In the genomic region with DNA sequence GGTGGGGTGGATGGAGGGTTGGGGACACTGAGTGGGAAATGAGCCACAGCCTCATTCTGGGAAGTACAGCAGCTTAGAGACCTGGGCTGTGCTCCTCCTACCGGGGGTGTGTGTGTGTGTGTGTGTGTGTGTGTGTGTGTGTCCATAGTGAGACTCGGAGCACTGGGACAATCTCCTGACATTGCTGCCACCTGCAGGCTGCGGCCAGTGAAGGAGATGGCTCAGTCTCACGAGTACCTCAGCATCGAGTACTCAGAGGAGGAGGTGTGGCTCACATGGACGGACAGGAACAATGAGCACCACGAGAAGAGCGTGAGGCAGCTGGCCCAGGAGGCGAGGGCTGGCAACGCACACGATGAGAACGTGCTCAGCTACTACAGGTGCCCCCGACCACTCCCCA, we compare ENCODE assay signal across 8 mouse cellular contexts. TPM values are rescaled to one million over a fixed set of nuclear protein-coding genes. Genes with fewer than 3 reads are reported as not detected.
DNase-seq lines count a peak whose midpoint lies in the region; ATAC-seq and TF ChIP-seq lines count a peak whose summit lies in the region.

No protein-coding gene starts in this region.

- H3K27me3 ChIP-seq in intestine, postnatal 0 days (replicated peaks; ENCODE audit: control insufficient read depth, insufficient read depth, low read length), result no peaks in the 10 kb centered on the region

- peak; percentile 20; the same call in 1 of the 2 replicates for ATAC-seq in intestine, postnatal 0 days
- no peak for ATAC-seq in erythroblast, adult 5-6 weeks (replicated peaks; ENCODE audit: low FRiP score, poor library complexity, severe bottlenecking)

- H3K9me3 ChIP-seq in intestine, postnatal 0 days (ENCODE audit: control insufficient read depth), result no peaks in the 10 kb centered on the region

- H3K4me2 ChIP-seq in intestine, postnatal 0 days (replicated peaks; ENCODE audit: low read depth), result no peak overlapping the region

- DNase-seq in adrenal gland, postnatal 14 days, result peak; percentile 58
- no peak for DNase-seq in adrenal gland, postnatal 4 days (ENCODE audit: low spot score in 2 of 2)
- peak; percentile 49 for DNase-seq in ovary, postnatal 14 days (ENCODE audit: low spot score)
- no peak for DNase-seq in ovary, adult 18-20 months (ENCODE audit: low spot score)
- DNase-seq in lung, postnatal 14 days, result peak; percentile 54
- DNase-seq in layer of hippocampus, postnatal 25 days (ENCODE audit: extremely low spot score in 1 of 2, low spot score in 1 of 2), result no peak

- H3K9ac ChIP-seq in intestine, postnatal 0 days (ENCODE audit: low read depth, low read length), result no peak overlapping the region

- no peak overlapping the region for H3K4me3 ChIP-seq in intestine, postnatal 0 days (ENCODE audit: low read depth, low read length)

- WGBS in intestine, postnatal 0 days, result 33% methylated on average over 13 of the region's 13 CpGs

- TF ChIP-seq CTCF in intestine, postnatal 0 days (IDR thresholded peaks at IDR 0.05; ENCODE audit: low read depth), result peak; percentile 71

- no peaks in the 10 kb centered on the region for H3K4me1 ChIP-seq in intestine, postnatal 0 days (replicated peaks; ENCODE audit: control insufficient read depth, insufficient read depth, low read length)

- peaks cover 79% of the 10 kb centered on the region for H3K36me3 ChIP-seq in intestine, postnatal 0 days (ENCODE audit: control insufficient read depth, insufficient read depth)

- H3K27ac ChIP-seq in intestine, postnatal 0 days (ENCODE audit: low read depth, low read length), result no peak overlapping the region

RNA-seq across cellular contexts. Expression of gene Uqcc2, which starts 38.0 kb away (rescaled TPM):
- total RNA-seq in adrenal gland, postnatal 14 days (2021), result 162 and 182 TPM in 2 replicates
- total RNA-seq in adrenal gland, postnatal 4 days (2021), result 100 to 1,000 TPM; 128 to 138 TPM
- polyA plus RNA-seq in intestine, postnatal 0 days (2015; fragmentation: Nextera tagmentation; extraction: Ambion mirVana), result 190 and 206 TPM in 2 replicates
- 37.1 and 39.7 TPM in 2 replicates for total RNA-seq in erythroblast, adult 5-6 weeks (2015; ENCODE audit: low replicate concordance)
- total RNA-seq in erythroblast, adult 5-6 weeks (2017; ENCODE audit: low replicate concordance), result 19.8 and 25.6 TPM in 2 replicates
- total RNA-seq in layer of hippocampus, postnatal 25 days (2021), result 100 to 1,000 TPM; 199 to 213 TPM

RNA-seq across cellular contexts. Expression of gene Itpr3, which starts 38.6 kb away (rescaled TPM):
- 7.4 and 10.9 TPM in 2 replicates for total RNA-seq in adrenal gland, postnatal 14 days (2021)
- 10 to 100 TPM; 13.6 to 19.4 TPM for total RNA-seq in adrenal gland, postnatal 4 days (2021)
- polyA plus RNA-seq in intestine, postnatal 0 days (2015; fragmentation: Nextera tagmentation; extraction: Ambion mirVana), result 6.1 and 7.2 TPM in 2 replicates
- 0.42 and 1.2 TPM in 2 replicates for total RNA-seq in erythroblast, adult 5-6 weeks (2015; ENCODE audit: low replicate concordance)
- 1.1 and 1.4 TPM in 2 replicates for total RNA-seq in erythroblast, adult 5-6 weeks (2017; ENCODE audit: low replicate concordance)
- total RNA-seq in layer of hippocampus, postnatal 25 days (2021), result 1 to 10 TPM; 1.5 to 2.1 TPM

Comparison
In these comparisons a context has a peak if more than half of its experiments do, and no peak if none do; other contexts are left out.
1. DNase-seq: peak in adrenal gland, postnatal 14 days (single experiment), ovary, postnatal 14 days (single experiment) and lung, postnatal 14 days (single experiment); none in adrenal gland, postnatal 4 days (0 of 2), ovary, adult 18-20 months (single experiment) and layer of hippocampus, postnatal 25 days (0 of 2).